Mouse (Mus musculus) NIH3T3 (cell line): ENCODE data around the gene Hoxa9.

Experiments
- DNase-seq: peaks from one replicate; pipeline ENCODE4 v3.0.0-alpha.2; 2012; ENCODE audit warnings: low read depth

Hoxa9 gene

DNA sequence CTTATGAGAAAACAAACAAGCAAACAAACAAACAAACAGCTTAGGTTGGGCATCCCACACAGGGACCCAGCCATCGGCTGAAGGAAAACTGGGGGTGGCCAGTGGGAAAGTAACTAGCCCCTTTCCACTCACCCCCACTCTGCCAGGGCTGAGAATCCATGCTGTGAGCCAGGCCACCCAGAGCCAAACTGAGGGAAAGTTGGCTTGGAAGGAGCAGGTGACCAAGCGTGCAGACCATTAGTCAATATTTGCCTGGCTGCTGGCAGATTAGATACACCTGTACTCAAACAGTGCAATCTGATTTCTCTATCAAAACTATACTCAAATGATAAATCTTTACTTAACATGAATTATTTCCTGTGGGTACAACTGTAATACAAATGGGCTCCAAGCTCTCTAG is 48.9 kb downstream of the Hoxa9 start:
- DNase-seq = no peak

DNA sequence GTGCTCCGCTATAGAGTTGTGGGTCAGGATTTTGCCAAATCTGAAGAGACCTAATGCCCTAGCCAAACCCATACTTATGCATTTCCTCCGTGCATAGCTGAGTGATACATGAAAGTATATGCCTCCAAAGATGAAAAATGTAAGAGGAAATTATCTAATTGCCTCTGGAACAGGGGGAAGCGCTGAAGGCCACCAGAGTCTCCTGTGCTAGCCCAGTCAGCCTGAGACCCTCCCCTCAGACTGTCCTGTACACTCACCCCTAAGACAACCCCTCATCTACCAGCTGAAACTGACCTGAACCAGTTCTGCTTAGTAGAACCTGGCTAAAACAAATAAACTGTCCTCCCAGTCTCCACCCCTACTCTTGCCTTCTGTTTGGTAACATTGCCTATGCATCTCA is 50.2 kb downstream of the Hoxa9 start:
- DNase-seq = no peak

DNA sequence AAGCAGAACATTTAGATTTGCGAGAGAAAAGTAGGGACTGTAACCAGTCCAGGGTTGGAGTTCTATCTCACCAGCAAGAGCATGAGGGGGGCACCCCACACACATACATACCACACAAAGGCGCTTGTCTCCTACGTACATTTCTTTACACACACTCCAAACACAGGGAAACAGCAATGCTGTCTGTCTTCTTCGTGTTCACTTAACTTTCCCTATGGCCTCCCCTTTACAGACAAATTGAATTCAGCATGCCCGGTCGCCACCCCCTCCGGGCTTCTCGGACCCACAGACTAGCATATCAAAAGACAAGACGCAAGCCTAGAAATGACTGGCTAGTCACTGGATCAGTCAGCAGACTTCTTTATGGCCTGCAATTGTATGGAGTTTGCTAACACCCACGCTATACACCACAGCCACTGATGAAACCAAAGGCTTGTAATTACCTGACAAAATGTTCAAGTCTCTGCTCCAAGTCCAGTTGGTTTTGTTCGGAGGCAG is 50.6 kb downstream of the Hoxa9 start:
- DNase-seq = peak; percentile 65

DNA sequence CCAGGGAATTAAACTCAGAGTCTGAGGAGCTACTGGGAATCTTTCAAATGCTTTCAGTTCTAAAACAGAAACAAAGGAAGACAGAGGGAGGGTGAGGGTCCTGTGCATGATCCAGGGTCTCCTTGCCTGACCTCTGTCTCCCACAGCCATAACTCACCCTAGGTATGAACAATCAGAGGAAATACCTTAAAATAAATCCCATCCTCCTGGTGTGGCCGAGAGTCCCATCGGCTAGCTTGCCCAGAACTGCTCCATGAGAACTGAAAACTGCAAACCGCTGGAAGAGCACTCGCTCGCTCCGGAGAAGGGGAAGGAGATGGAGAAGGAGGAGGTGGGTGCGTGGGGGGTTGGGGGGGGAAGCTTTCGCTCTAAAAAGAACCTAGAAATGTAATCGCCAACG is 51.2 kb downstream of the Hoxa9 start:
- DNase-seq = no peak

DNA sequence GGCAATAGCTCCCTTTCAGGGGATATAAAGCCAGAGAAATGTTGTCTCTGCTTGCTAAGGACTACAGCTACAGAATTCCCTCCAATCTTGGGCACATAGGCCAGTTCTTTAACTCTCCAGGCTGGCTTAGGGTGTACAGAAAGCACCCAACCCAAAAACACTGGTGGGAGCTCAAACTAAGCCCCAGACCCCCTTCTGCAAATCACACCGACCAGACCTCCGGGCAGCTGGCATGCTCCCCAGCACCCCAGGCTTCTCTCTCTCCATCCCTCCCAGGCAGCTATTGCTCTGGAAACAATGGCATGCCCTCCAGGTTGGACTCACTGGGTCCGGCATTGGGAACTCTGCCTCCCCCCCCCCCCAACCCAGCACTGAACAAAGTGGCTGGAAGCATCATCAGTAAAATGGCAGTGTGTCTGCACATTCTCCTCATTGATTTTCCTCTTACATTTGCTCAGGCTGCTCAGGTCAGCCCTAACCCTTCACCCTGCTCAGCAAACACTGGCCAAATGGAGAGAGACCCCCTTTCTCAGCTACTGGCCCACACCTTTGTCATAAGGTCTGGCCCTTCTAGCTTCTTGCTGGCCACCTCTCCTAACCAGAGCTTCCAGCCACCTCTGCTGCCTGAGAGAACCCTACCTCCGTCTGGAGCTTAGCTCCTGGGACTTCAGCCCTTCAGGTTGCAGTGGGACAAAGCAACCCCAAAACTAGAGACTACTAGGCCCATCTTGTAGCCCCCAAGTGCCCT is 51.8 kb downstream of the Hoxa9 start:
- DNase-seq = peak; percentile 60

DNA sequence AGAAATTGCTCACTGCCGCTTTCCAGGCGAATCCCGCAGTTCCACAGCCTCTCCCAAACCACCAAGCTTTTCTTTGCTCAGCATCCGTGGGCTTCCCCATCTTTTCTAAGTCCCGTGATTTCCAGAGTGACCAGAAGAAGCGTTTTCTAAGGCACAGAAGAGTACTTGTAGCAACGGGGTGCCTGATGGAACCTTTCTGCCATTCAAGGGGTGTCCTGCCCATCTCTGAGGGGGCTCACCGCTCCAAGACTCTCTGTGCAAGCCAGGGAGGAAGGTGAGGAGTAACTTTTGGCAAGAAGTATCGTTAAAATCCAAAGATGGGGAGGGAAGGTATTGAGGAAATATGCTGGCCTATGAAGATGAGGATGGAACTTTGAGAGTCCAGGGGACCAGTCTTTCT is 53.1 kb downstream of the Hoxa9 start:
- peak; percentile 53 for DNase-seq

DNA sequence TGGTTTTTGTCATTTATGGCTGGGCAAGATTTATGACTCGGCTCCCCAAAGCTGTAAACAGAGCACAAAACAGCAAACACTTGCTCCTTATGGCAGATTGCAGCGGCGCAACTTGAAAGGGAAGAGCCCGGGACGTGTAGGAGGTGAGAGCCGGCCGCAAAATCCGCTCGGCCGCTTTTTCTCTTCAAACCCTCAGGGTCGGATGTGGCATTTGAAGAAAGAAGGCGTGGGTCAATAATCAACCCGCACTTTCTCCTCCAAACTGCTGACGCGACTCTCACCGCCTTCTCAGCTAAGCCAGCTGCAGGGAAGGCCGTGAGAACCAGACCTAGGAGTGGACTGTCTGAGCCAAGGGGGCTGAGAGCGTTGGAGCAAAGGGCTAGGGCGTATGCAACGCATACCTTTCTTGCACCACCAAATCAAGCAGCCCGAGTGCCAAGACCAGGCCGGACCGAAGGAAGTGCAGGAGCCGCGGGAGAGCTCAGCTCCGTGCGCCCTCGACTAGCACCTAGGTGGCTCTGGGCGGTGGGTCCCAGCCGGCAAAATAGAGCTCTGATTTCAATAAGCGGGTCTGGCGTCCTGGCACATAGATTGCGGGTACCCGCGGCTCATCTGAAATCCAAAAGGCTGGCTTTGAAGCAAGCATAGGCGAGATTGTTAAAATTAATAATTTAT is 53.7 kb downstream of the Hoxa9 start, which contains the start of gene 5730596B20Rik:
Gene 5730596B20Rik, plus strand, starts transcription at position 438 of the 675 bp plus-strand sequence.
- peak; percentile 84 for DNase-seq

DNA sequence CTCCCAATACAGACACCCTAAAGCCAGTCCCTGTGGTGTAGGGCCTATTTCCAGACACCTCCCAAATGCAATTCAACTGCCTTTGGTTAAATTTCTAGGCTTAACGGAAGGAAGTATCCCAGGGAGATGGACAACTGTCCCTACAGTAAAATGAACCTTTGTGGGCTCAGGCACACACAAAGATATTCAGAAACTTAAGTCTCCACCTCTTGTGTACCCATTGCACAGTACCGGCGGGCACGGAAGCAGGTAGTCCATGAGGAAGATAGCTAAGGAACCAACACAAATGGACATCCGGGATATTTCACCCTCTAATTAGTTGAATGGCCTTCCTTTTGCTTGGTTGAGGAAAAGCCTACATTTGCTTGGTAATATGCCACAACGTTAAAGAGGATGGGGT is 54.5 kb downstream of the Hoxa9 start:
- DNase-seq = no peak

DNA sequence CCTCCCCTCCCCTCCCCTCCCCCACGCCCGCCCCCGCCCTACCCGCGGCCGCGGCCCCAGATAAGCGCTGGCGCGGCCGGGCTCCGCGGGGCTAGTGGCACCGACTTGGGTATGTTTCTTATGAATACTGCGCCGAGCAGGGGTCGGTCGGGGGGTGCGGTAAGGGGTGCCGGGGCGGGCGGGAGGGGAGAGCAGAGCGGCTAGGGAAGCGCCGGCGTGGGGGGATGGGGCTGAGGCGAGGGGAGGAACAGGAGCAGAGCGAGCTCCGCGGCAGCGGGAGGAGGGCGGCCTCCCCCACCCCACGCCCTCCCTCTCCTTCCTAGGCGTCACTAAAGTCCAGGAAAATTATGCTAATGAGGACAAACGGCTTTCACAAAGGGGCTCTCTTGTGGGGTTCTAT is 55.0 kb downstream of the Hoxa9 start:
- DNase-seq = peak; percentile 72

DNA sequence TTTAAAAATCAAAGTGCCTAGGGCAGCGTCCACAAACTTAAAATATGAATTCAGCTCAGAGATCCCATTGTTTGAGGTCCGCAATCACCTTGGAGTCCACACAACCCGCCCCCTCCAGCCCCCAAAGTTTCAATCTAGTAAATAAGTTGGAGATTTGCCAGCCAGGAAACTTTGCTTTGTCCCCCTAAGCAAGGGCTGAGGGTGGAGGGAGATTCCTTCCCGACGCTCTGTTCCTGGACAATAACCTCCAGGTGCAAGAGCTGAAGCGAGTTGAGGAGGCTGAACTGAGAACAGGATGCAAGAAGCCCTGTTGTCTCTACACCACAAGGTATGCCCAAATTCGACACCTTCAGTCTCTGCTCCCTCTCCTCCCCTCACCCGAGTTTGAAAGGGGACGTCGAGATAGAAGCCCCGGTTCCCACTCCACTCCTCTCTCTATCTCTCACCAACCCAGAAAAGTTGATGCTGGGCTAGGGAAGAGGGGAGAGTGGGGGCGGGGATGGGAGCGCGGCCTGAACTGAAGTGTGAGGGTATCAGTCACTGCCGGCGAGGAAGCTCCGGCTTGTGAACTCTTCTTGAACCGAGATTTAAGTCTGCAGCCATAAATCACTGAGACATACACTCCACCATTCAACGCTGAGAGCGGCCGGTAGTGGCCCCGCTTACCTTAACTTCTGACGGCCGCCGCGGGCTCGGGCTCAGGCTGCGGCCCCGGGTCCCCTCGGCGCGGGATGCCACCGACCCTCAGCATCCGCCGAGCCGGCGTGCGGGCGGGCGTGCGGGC is 55.7 kb downstream of the Hoxa9 start:
- peak; percentile 76 for DNase-seq

DNA sequence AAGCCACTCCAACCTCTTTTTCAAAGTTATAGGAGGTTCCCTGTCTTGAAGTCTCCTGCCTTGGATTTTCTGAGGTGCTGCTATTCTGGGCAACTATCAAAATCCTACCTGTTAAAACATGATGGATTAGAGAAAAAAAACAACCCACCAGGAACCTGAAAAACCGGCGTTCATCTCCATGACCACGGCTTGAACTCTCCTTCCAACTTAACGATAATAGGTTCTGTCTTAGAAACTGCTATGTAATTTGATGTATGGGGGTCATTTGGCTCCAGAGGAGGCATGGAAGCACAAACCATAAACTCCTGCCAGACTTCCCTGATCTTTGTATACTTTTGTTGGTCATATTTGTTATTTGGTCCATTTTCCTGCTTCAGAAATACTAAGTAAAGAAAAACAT is 57.2 kb downstream of the Hoxa9 start:
- no peak for DNase-seq
